Mouse (Mus musculus): ENCODE data around the gene Kif14.

GRCm38 (mm10) chr1:136568738-136569194 lies 102.6 kb downstream of the Kif14 start:
- no peak for TF ChIP-seq POLR2A (IDR thresholded peaks at IDR 0.05; ENCODE audit: low read depth, low read length)
- no peak for TF ChIP-seq CTCF (IDR thresholded peaks at IDR 0.05; ENCODE audit: extremely low read depth, insufficient read length, insufficient replicate concordance, low read depth, low read length)

Data from small intestine, adult 2 months (tissue).